Mouse (Mus musculus): ENCODE measurements around the gene Fam71b.
"Not testable (repeated sequence)": the region's sequence is repeated elsewhere in the genome, so short reads cannot be mapped to it uniquely, and the experiment has no call there.

Fam71b gene

GRCm38 (mm10) chr11:46384925-46385324 is 11.4 kb upstream of the Fam71b start:
- no peak for DNase-seq (ENCODE audit: low spot score)

DNA sequence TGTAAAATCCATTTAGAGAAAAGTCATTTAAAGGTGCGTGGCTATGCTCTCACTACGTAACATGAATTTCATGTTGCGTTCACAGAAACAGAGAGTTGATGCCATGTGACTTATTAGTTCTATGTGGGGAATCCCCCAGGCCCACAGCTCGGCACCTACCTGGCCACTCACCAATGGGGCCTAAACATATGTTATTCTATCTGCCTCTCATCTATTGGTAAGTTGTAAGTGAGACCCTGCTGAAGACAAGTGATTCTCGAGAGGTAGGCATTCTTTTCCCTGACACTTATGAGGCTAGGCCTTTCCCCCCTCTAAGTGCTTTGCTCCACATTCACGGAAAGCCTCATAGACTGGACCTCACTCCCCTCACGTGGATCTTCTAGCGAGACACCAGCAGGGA is 9.8 kb upstream of the Fam71b start:
- no peak for DNase-seq (ENCODE audit: low spot score)

GRCm38 (mm10) chr11:46387061-46387460 is 9.3 kb upstream of the Fam71b start:
- DNase-seq (ENCODE audit: low spot score): no peak

DNA sequence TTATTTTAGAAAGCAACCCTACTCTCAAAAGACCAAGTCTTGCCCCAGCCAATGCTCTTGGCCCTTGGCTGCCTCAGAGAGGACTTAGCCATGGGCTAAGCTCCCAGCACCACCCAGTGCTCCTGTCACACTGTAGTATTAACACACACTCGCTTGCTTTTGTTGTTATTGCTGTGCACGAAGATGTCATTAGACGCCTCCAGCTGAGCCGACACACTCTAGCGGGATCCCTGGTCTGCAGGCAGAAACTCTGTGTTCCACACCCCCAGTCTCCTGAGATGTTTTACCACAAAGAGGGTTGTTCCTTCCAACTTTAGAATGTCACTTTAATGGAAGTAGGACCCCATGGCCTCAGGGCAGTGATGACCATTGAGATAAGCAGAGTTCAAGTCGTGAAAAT is 7.9 kb upstream of the Fam71b start:
- no peak for DNase-seq (ENCODE audit: low spot score)

DNA sequence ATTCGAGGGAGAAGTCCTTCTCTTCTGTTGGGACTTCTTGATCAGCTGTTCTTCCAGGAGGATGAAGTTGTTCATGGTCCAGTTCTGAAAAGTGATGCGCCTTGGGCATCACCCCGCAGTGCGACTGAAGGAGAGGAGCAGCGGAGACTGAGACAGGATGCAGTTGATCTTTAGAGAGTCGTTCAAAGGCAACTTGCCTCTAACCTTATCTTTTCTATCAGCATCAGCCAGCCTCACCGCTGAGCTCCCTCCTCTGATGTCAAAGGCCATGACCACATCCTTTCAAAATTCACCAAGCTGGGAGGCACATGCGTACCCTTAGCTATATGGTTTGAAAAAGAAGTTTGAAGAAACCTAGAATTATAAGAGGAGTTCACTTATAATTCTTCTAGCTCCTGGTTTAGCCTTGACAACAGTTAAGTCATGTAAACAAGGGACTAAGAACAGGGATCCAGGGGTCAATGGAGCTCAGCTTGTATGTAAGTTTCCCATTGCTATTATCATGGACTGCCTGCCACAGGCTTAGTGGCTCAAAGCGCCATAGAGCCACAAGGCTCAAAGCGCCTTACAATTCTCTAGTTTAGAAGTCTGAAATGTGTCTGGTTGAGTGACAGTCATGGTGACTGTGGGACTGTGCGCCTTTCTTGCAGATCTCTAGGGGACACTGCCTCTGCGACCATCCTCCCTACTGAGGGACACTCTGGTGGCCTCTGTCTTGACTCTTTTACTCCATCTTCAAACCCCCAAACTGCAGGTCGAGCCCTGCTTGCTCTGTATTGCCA is 6.8 kb upstream of the Fam71b start, which contains the start of gene Itk:
Gene Itk, minus strand, starts transcription at position 180 of the 782 bp plus-strand sequence.
- no peak for DNase-seq (ENCODE audit: low spot score)

- no peak for DNase-seq (ENCODE audit: low spot score)
These were observed 5.7 kb upstream of the Fam71b start for GRCm38 (mm10) chr11:46390621-46391020.

DNA sequence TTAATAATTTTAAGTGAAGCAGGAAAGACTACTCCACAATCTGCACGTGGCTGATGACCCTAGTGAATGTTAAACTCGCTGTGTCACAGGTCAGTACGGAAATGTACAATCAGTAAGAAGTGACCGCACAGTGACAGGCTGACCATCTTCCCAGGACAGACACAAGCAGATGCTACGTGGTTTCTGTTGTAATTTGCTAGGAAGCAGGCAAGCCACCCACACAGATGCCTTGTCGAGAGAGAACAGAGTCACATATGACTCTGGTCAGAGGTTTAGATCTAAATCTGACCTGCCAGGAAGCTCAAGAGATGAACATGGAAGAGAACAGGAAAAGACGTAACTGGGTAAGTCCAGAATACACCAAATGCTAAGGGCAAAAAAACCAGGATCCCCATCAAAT is 3.5 kb upstream of the Fam71b start:
- DNase-seq (ENCODE audit: low spot score): no peak

DNA sequence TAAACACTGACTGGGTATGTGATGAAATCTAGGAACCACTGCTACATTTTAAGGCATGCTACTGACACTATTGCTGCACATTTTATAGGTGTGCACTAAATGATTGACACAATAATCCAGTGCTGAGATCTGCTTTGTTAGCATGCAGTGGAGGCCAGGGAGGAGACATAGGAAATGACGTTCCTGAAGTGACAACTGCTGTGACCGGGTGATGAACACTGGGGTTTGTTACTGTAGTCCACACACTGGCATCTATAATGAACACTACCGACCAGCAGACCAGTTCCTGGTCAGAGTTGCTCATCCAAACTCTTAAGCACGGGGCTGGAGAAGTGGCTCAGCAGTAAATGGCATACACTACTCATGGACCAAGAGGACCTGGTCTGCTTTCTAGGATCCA is 2.9 kb upstream of the Fam71b start:
- no peak for DNase-seq (ENCODE audit: low spot score)

DNA sequence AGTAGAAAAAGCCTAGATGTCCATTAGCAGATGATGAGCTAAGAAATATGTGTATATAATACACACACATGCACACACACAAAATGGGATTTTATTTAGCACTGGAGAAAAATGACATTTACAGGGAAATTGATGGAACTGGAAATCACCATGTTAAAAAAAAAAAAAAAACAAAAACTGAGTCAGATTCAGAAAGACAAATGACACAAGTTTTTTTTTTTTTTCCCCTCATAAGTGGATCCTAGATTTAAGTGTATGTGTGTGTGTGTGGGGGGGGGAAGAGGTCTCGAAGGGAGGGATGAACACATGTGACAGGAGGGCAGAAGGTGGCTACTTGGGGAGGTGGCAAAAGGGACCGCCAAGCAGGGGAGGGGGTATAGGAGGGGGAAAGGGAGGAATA is 1.3 kb upstream of the Fam71b start:
- no peak for DNase-seq (ENCODE audit: low spot score)

DNA sequence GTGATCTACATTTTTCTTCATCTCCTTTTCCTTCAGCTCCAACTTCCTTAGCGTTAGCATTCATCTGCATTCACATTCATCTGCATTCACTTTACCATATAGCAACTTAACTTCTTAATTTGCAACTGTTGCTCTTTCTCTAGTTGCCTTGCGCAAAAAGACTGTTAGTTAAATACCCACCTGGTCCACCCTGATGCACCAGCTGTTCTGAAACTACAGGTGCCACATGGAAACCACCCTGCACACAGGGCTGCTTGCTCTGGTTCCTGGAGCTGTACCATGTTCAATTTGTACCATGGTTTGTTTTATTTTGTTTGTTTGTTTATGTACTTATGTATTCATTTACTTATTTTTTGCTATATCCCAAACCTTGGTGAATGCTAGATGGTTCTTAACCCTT is 661 bp upstream of the Fam71b start:
- DNase-seq (ENCODE audit: low spot score): no peak

DNA sequence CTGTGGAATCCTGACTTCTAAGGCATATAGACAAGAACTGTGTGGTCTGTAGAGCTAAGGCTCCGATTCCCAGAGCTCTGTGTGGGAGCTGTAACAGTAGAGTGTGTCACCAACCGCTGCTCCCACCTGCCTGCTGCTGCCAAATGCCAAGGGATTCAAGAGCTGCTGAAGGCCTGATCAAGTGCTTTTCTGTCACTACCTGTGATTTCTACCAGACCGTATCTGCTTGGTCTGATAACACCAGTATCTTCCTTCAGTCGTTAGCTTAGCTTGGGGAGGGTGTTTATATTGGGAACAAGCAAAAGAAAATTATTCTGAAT is 461 bp downstream of the Fam71b start:
- no peak for DNase-seq (ENCODE audit: low spot score)

DNA sequence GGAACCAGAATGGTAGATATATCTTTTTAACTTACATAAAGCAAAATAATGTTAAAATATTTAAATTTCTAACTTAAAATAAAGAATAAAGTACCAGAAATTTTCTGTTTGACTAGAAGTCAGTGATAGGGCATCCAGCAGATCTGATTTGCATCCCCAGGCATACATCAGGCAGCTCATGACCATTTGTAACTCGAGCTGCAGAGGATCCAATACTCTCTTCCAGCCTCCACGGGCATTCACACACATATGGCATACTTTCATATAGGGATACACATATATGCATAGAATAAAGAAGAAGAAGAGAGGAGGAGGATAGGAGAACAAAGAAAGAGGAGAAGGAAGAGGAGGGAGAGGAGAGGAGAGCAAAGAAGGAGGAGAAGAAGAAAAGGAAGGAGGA is 1.5 kb downstream of the Fam71b start:
- DNase-seq (ENCODE audit: low spot score): no peak

DNA sequence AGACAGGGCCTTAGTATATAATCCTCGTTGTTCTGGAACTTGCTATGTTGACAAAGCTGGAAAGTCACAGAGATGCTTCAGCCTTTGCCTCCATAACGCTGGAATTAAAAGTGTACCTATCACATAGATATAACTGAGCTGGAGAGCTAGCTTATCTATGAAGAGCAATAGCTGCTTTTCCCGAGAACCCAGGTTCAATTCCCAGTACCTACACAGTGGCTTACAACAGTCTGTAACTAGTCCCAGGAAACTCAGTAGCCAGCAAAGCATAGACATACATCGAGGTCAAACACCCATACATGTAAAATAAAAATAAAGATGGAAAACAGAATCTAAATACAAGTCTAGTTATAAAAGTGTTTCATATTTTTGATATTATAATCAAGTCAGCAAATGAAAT is 2.1 kb downstream of the Fam71b start:
- no peak for DNase-seq (ENCODE audit: low spot score)

GRCm38 (mm10) chr11:46398933-46399383 is 2.6 kb downstream of the Fam71b start:
- no peak for DNase-seq (ENCODE audit: low spot score)

DNA sequence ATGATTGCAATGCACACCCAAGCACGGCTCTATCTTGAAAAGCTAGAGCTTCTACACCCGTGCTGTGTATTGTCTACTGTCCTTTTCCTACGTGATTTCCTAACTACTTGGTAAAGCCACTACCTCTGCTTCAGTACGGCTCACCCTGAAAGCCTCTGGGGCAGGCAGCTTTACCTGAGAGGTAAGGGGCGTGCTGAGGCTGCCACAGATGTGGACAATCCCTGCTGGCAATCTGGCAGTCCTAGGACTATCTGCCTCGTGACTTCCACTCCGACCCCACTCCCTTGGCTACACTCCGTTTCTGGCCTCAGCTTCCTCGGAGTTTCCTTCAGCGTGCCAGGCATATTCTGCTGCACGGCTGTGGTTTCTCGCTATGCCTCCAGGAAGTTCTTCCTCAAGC is 5.2 kb downstream of the Fam71b start:
- DNase-seq (ENCODE audit: low spot score): no peak

- DNase-seq (ENCODE audit: low spot score): no peak
These were observed 8.6 kb downstream of the Fam71b start for GRCm38 (mm10) chr11:46404986-46405385.

GRCm38 (mm10) chr11:46406721-46407120 is 10.4 kb downstream of the Fam71b start:
- no peak for DNase-seq (ENCODE audit: low spot score)

GRCm38 (mm10) chr11:46410018-46410563 is 13.7 kb downstream of the Fam71b start:
- no peak for DNase-seq (ENCODE audit: low spot score)

GRCm38 (mm10) chr11:46418438-46418837 is 22.1 kb downstream of the Fam71b start:
- DNase-seq (ENCODE audit: low spot score): no peak

DNA sequence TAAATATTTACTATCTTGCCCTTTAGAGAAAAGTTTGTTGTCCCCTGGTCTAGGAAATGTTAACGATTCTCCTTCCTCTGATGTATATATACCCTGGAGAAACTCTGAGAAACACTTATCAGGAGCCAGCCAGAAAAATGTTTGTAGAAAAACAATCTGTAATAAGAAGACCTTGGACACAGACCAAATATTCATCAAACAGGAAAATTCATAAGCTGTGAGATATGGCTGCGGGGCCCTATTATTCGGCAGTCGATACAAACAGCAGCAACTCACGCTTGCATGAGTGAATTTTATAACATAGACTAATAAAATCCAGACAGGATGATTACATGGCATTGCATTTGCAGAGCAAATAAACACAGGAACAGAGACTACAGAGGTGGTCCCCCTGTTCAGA is 22.5 kb downstream of the Fam71b start:
- no peak for DNase-seq (ENCODE audit: low spot score)

DNA sequence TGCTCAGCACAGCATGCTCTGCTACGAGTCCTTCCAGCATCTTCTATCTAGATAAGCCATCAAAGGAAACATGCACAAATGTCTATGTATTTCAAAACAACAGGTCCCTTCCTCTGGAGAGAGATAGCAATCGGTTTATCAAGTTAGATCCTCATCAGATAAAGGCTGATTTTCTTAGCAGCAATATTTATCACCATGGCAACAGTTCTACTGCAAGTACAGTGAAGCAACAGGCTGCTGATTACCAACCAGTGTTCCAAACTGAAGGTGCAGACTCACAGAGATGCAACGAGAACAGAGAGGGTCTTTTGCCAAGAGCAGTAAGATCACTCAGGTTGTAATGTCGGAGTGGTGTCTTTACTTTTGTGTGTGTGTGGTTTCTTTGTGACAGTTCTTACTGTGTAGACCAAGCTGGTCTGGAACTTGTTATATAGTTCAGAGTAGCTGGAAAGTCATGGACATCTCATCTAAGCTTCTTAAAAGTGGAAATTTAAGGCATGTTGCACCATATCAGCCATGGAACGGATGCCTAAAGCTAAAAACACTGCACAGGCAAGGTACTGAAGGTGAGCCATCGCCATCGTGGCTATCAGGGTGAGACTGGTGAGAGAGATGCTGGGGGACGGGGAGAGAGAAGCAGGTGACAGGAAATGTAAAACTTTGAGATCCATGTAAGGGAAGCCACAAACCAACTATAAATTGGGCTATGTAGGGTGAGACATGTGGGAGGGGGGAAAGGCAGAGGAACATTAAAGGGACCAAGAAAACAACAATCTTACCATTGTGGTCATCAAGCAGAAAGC is 24.9 kb downstream of the Fam71b start:
- DNase-seq (ENCODE audit: low spot score): no peak

- not testable (repeated sequence) for DNase-seq (ENCODE audit: low spot score)
These were observed 31.8 kb downstream of the Fam71b start for GRCm38 (mm10) chr11:46428131-46428530.

DNA sequence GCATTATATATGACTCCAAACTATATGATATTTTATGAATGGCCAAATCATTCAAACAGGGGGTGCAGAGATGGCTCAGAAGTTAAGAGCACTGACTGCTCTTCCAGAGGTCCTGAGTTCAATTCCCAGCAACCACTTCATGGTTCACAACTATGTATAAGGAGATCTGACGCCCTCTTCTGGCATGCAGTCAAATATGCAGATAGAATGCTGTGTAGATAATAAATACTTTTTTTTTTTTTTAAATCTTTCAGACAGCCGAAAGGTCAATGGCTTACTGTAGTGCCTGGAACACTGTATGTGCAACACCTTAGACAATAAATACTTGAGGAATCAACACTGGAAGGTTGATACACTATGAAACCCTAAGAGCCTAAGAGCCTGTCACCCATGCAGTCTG is 33.8 kb downstream of the Fam71b start:
- DNase-seq (ENCODE audit: low spot score): no peak

Data from retina, embryonic 14.5 days (tissue).